Mouse (Mus musculus) kidney, adult 2 months (tissue): Measurements from ENCODE around the gene Pfdn6.

Experiments
- CTCF ChIP-seq: fragments of 200-500 bp; conservative IDR thresholded peaks from 2 replicates; pipeline ENCODE4 v1.5.1; 2011; ENCODE audit warnings: low read depth, mild to moderate bottlenecking, control low read depth, low read length, moderate library complexity, mixed read lengths; ENCODE audit not compliant: insufficient read depth, insufficient read length
- POLR2A ChIP-seq: fragments of 200-500 bp; IDR thresholded peaks from one replicate; pipeline ENCODE4 v1.6.1; 2011; ENCODE audit warnings: low read depth, low read length, control low read depth

DNA sequence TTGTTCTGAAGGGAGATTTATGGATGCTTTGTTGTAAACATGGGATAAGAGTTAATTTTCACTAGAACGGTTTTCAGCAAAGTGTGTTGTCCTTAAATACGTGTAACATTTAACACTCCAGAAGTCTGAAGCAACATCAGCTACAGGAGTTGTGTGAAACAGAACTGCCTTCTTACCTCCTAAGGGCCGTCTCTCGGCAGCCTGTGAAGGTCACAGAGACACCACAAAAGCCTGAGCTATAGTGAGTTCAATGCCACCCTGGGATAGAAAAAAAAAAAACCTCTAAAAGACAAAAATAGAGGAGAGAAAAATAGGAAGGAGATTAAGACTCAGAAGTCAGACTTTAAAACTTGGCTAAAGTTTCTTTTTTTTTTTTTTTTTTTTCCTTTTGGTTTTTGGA lies 38.1 kb downstream of the Pfdn6 start:
- TF ChIP-seq POLR2A: no peak
- TF ChIP-seq CTCF: no peak
